Mouse (Mus musculus) hindbrain, embryonic 11.5 days (tissue): Measurements from ENCODE around the gene Tnk1. TPM values are rescaled to one million over a fixed set of nuclear protein-coding genes. Genes with fewer than 3 reads are reported as not detected.

Experiments used
- ATAC-seq: fragments of 200-750 bp; cut with Nextera tagmentation; 2 replicates; pipeline ENCODE4 v1.8.0; 2017; ENCODE audit warnings: mild to moderate bottlenecking, moderate TSS enrichment, moderate library complexity; ENCODE audit not compliant: low FRiP score
- DNase-seq: peaks from one replicate; pipeline ENCODE4 v3.0.0-alpha.2; 2015; ENCODE audit warnings: low spot score
- H3K27ac ChIP-seq: fragments of 300-500 bp; sonication (generic); 2 replicates; pipeline ENCODE4 v1.5.1; 2014; ENCODE audit warnings: mild to moderate bottlenecking, low read depth, low read length
- H3K27me3 ChIP-seq: fragments of 300-500 bp; sonication (generic); 2 replicates; pipeline ENCODE4 v1.6.1; 2014; ENCODE audit warnings: mild to moderate bottlenecking, low read length, moderate library complexity, mixed read lengths; ENCODE audit not compliant: control insufficient read depth, insufficient read depth
- H3K36me3 ChIP-seq: fragments of 300-500 bp; sonication (generic); 2 replicates; pipeline ENCODE4 v1.6.1; 2014; ENCODE audit warnings: mild to moderate bottlenecking, low read length, moderate library complexity, mixed read lengths; ENCODE audit not compliant: control insufficient read depth, insufficient read depth
- H3K4me1 ChIP-seq: fragments of 300-500 bp; sonication (generic); replicated peaks from 2 replicates; pipeline ENCODE4 v1.6.1; 2014; ENCODE audit warnings: low read length, mixed read lengths; ENCODE audit not compliant: control insufficient read depth, insufficient read depth
- H3K4me2 ChIP-seq: fragments of 300-500 bp; sonication (generic); replicated peaks from 2 replicates; pipeline ENCODE4 v1.6.1; 2014; ENCODE audit warnings: mild to moderate bottlenecking, low read depth, low read length
- H3K4me3 ChIP-seq: fragments of 300-500 bp; sonication (generic); 2 replicates; pipeline ENCODE4 v1.5.1; 2014; ENCODE audit warnings: low read depth, low read length
- H3K9ac ChIP-seq: fragments of 300-500 bp; sonication (generic); 2 replicates; pipeline ENCODE4 v1.6.1; 2014; ENCODE audit warnings: low read depth, low read length
- H3K9me3 ChIP-seq: fragments of 300-500 bp; sonication (generic); 2 replicates; pipeline ENCODE4 v1.6.1; 2016; ENCODE audit warnings: low read length; ENCODE audit not compliant: control insufficient read depth
- WGBS: fragments of 180-500 bp; shearing (Covaris S2); extraction: QIAGEN DNeasy Blood & Tissue Kit; methylation state at CpG from one replicate; pipeline ENCODE4 v1.1.7; 2014; 5-methylcytosine and 5-hydroxymethylcytosine counted together
- polyA plus RNA-seq: library from polyadenylated mRNA; unstranded; fragments of >200 nt; fragmentation: Nextera tagmentation; extraction: Ambion mirVana; gene quantifications from 2 replicates; pipeline ENCODE4 v1.2.1, GENCODE M21; 2014

Gene Tnk1
- polyA plus RNA-seq, 1 experiment from 2014 or later, result 0.52 TPM

DNA sequence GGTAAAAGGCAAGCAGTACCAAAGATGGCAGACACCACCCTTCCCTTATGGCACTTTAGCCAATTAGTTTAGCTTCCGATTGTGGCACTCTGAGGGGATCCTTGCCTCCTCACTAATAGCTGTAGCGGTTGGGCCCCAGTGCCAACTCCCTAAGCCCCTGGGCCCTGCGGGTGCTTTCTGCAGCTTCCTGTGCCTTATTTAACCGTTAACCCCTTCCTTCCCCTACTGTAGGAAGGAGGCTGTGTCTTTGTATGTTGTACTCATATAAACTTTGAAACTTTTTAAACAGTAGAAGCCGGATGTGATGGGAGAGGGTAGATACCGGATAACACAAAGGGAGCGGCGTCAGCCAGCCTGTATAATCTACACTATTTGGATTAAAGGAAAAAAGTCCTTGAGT, 7.8 kb downstream of the Tnk1 start:
- Histone ChIP-seq H3K27ac (no peak overlapping the region), H3K4me3 (no peak overlapping the region), H3K36me3 (no peaks in the 10 kb centered on the region), H3K9ac (no peak overlapping the region), H3K27me3 (no peaks in the 10 kb centered on the region), H3K4me2 (no peak overlapping the region), H3K9me3 (no peaks in the 10 kb centered on the region), H3K4me1 (peaks cover 8% of the 10 kb centered on the region)
- ATAC-seq (no peak), DNase-seq (no peak)
- WGBS, result 84% methylated on average over 8 of the region's 8 CpGs

- H3K9ac ChIP-seq, result no peak overlapping the region
- H3K27me3 ChIP-seq, result no peaks in the 10 kb centered on the region
- no peak overlapping the region for H3K4me2 ChIP-seq
- WGBS, result 94% methylated on average over 15 of the region's 15 CpGs
- peaks cover 10% of the 10 kb centered on the region for H3K4me1 ChIP-seq
- H3K9me3 ChIP-seq, result no peaks in the 10 kb centered on the region
- ATAC-seq, result no peak
- no peaks in the 10 kb centered on the region for H3K36me3 ChIP-seq
- H3K27ac ChIP-seq, result no peak overlapping the region
- H3K4me3 ChIP-seq, result no peak overlapping the region
- no peak for DNase-seq
These were observed 8.6 kb downstream of the Tnk1 start for GRCm38 (mm10) chr11:69849884-69850283.

DNA sequence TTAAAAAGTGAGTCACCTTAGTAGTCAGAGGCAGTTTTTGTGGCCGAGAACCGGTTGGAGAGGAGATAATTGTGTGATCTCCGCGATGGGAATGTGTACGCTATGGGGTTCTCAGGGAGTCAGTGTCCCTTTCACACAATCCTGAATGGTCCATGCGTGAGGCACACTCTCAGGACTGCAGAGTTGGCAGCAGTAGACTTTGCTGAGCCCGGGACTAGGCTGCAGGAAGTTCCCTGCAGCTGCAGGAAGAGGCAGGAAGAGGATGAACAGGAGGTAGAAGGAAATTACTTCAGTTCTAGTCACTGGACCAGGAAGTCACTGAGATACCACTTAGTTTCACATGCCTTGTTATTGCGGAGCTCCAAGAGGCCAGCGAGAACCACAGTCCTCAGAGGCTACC, 9.4 kb downstream of the Tnk1 start:
- no peak overlapping the region for H3K9ac ChIP-seq
- no peak overlapping the region for H3K4me3 ChIP-seq
- peaks cover 10% of the 10 kb centered on the region for H3K4me1 ChIP-seq
- no peak overlapping the region for H3K27ac ChIP-seq
- no peak for DNase-seq
- no peak for ATAC-seq
- 94% methylated on average over 9 of the region's 9 CpGs for WGBS
- H3K9me3 ChIP-seq, result no peaks in the 10 kb centered on the region
- H3K36me3 ChIP-seq, result no peaks in the 10 kb centered on the region
- H3K4me2 ChIP-seq, result no peak overlapping the region
- H3K27me3 ChIP-seq, result no peaks in the 10 kb centered on the region

GRCm38 (mm10) chr11:69848021-69848420, 10.5 kb downstream of the Tnk1 start:
- Histone ChIP-seq H3K27me3 (no peaks in the 10 kb centered on the region), H3K36me3 (no peaks in the 10 kb centered on the region), H3K27ac (no peak overlapping the region), H3K9ac (no peak overlapping the region), H3K4me1 (peaks cover 10% of the 10 kb centered on the region), H3K9me3 (no peaks in the 10 kb centered on the region), H3K4me2 (peak overlapping the region; percentile 80; the same call in 1 of the 2 replicates), H3K4me3 (peak overlapping the region; percentile 6)
- WGBS, result 93% methylated on average over 6 of the region's 6 CpGs
- no peak for DNase-seq
- ATAC-seq, result no peak

DNA sequence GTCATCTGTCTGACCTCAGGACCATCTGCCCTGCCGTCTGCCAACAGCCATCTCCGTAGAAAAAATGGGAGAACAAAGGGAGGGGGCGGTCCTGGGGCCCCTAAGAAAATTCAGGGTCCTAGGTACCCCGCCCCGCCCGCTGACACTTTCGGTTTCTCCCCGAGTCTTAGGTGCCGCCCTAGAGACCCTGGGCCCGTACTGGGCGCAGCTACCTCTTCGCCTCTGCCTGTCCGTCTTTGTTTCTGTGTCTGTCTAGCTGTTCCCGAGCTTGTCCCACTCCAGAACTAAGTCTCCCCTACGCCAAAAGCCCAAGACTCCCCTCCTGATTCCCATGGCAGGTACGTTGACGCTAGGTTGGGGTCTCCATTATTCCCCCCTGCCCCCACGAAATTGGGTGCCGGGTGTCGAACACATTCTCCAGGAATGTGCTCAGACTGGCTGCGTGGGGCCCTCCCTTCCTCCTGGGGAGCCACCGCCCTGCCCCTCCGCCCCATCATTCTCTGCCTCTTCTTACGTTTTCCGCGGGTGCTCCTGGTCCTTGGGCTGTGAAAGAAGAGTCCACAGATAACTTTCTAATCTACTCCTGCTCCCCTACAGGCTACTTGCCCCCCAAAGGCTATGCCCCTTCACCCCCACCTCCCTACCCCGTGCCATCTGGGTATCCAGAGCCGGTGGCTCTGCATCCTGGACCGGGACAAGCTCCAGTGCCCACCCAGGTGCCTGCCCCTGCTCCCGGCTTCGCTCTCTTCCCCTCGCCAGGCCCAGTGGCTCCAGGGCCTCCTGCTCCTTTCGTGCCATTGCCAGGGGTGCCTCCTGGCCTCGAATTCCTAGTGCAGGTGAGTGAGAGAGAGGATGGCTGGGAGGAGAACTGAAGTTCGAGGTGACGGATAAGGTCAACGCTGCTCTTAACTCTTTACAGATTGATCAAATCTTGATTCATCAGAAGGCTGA, 11.5 kb downstream of the Tnk1 start:
- H3K36me3 ChIP-seq, result no peaks in the 10 kb centered on the region
- H3K9ac ChIP-seq, result peak overlapping the region; percentile 91
- peak overlapping the region; percentile 80 for H3K4me2 ChIP-seq
- ATAC-seq, result peak; percentile 62
- no peaks in the 10 kb centered on the region for H3K27me3 ChIP-seq
- peak overlapping the region; percentile 74 for H3K4me3 ChIP-seq
- H3K4me1 ChIP-seq, result peaks cover 10% of the 10 kb centered on the region
- peak overlapping the region; percentile 94 for H3K27ac ChIP-seq
- peak; percentile 27 for DNase-seq
- no peaks in the 10 kb centered on the region for H3K9me3 ChIP-seq
- 11% methylated on average over 37 of the region's 37 CpGs for WGBS

DNA sequence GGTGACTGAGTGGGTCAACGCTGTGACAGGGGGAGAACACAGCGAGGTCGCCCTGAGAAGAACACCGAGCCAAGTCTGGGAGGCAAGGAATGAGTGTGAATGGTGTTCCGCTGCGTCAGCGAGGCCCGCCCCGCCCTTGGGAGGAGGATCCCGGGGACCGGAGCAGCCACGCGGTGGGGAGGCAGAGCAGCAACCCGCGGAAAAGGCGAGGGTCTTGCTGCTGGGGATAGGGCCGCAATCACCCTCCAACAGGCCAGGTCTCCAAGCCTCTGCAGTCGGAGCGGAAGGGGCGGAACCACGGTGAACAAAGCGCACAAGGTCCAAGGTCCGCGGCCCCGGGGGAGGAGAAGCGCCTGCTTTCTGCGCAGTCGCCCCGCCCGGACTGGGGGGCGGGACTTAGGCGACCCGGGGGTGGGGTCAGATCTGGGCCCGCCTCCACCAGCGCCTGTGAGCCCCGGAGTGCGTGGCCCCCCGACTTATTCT, 12.3 kb downstream of the Tnk1 start, which contains the start of gene Plscr3:
Gene Plscr3 (plus strand): TSS at position 179 of the 483 bp plus-strand sequence.
- Histone ChIP-seq H3K27ac (peak within 1 kb of the TSS; percentile 94), H3K27me3 (no peaks in the 10 kb centered on the region), H3K4me2 (peak within 1 kb of the TSS; percentile 80), H3K36me3 (no peaks in the 10 kb centered on the region), H3K4me3 (peak within 1 kb of the TSS; percentile 74), H3K9me3 (no peaks in the 10 kb centered on the region), H3K4me1 (peaks cover 10% of the 10 kb centered on the region), H3K9ac (peak within 1 kb of the TSS; percentile 91)
- WGBS, result under 1% methylated on average over 34 of the region's 38 CpGs
- peak; percentile 93 for ATAC-seq
- DNase-seq, result peak; percentile 97

DNA sequence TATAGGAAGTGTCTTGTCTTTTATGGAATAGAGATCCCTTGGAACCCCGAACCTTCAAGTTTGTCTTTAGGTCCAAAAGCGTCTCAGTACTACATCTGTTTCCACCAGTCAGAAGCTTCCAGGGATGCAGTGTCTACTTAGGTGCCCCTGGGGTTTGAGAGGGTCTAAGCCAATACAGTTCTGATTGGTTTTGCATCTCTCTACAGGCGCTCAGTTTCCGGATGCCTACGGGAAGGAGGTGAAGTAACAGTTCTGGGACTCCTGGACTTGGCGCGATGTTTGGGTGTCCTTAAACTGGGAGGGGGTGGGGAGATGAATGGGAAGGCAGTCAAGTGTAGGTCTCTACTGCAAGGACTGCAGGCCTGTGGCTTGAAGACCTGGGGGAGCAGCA, 19.8 kb downstream of the Tnk1 start:
- Histone ChIP-seq H3K27me3 (peaks cover 2% of the 10 kb centered on the region; the same call in 1 of the 2 replicates), H3K4me1 (peaks cover 18% of the 10 kb centered on the region), H3K9me3 (no peaks in the 10 kb centered on the region), H3K4me2 (peak overlapping the region; percentile 65), H3K4me3 (peak overlapping the region; percentile 85), H3K9ac (peak overlapping the region; percentile 66), H3K27ac (peak overlapping the region; percentile 92), H3K36me3 (0 out of 2 replicates have a peak, but pooled peaks cover 2% of the 10 kb centered on the region)
- no peak for DNase-seq
- 3% methylated on average over 7 of the region's 7 CpGs for WGBS
- 0 out of 2 replicates have a peak, but pooled peaks have one; percentile 0 for ATAC-seq

DNA sequence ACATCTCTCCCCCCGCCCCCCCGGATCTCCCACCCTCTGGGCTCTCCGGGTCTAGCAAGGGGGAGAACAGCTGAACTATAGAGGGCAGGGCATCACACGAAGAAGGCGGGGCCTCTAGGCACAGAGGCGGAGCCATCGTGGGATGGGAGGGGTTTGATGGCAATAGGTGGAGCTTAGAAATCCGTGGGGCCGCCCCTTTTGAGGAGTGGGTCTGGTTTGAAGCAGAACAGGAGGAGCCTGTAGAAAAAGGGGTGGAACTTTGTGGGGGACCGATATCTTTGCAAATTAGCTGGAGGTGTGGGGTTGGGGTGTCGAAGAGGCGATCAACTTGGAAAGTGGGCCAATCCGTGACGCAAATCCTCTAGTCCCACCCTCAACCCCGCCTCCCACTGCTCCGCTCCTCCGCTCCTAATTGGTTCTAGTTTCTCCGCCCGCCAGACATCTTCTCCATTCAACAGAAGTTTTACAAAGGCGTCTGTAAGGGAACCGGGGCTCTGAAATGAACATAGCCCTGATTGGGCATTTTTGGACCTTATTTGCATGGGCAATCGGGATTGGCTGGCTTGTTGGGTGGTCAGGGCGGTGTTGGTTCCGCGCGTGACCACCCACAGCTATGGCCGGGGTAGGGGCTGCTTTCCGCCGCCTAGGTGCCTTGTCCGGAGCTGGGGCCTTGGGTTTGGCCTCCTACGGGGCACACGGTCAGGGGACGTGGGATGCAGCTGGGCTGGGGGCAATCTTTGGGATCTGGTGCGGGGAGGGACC, 20.4 kb downstream of the Tnk1 start, which contains the start of gene Tmem256:
Gene Tmem256 (plus strand): TSS at position 563 of the 762 bp plus-strand sequence.
- Histone ChIP-seq H3K36me3 (0 out of 2 replicates have a peak, but pooled peaks cover 4% of the 10 kb centered on the region), H3K9me3 (no peaks in the 10 kb centered on the region), H3K9ac (peak within 1 kb of the TSS; percentile 90), H3K4me3 (peak within 1 kb of the TSS; percentile 85), H3K27me3 (peaks cover 2% of the 10 kb centered on the region; the same call in 1 of the 2 replicates), H3K4me1 (peaks cover 20% of the 10 kb centered on the region), H3K4me2 (peak within 1 kb of the TSS; percentile 92), H3K27ac (peak within 1 kb of the TSS; percentile 92)
- under 1% methylated on average over 34 of the region's 34 CpGs for WGBS
- peak; percentile 97 for DNase-seq
- ATAC-seq, result peak; percentile 87
